Mouse (Mus musculus) monocyte, adult 5-6 weeks (primary cell): ENCODE results near the gene Nyap1. TPM values are rescaled to one million over a fixed set of nuclear protein-coding genes. Genes with fewer than 3 reads are reported as not detected.
"Not testable (repeated sequence)": the region's sequence is repeated elsewhere in the genome, so short reads cannot be mapped to it uniquely, and the experiment has no call there.

Experiments
- ATAC-seq: fragments of 153-309, 156-312 bp; replicated peaks from 2 replicates; pipeline ENCODE4 v1.8.0; 2017; ENCODE audit warnings: mild to moderate bottlenecking; ENCODE audit not compliant: low TSS enrichment, insufficient number of reproducible peaks, severe bottlenecking, poor library complexity, low FRiP score
- total RNA-seq: library from RNA; stranded (forward); fragments of 200-1000, 200-491, 200-594 nt; gene quantifications from 3 replicates; pipeline ENCODE4 v1.2.3, GENCODE M21; 2017

The Nyap1 gene
- total RNA-seq, 1 experiment from 2014 or later, result 0.19 TPM

GRCm38 (mm10) chr5:137775587-137776290 lies 34.3 kb upstream of the Nyap1 start:
- ATAC-seq, result no peak

- no peak for ATAC-seq
Measured at GRCm38 (mm10) chr5:137772755-137773154, 31.3 kb upstream of the Nyap1 start.

GRCm38 (mm10) chr5:137770709-137771108 lies 29.3 kb upstream of the Nyap1 start:
- peak; percentile 73 for ATAC-seq

- ATAC-seq, result no peak
Measured at GRCm38 (mm10) chr5:137768475-137768874, 27.1 kb upstream of the Nyap1 start.

- ATAC-seq, result no peak
Measured at GRCm38 (mm10) chr5:137766270-137766669, 24.9 kb upstream of the Nyap1 start.

GRCm38 (mm10) chr5:137764609-137765340 lies 23.4 kb upstream of the Nyap1 start:
- ATAC-seq, result no peak

GRCm38 (mm10) chr5:137759971-137760412 lies 18.6 kb upstream of the Nyap1 start:
- peak; percentile 62 for ATAC-seq

- ATAC-seq, result no peak
Measured at GRCm38 (mm10) chr5:137758921-137759534, 17.6 kb upstream of the Nyap1 start.

- ATAC-seq, result no peak
Measured at GRCm38 (mm10) chr5:137757887-137758286, 16.5 kb upstream of the Nyap1 start.

- ATAC-seq, result peak; percentile 74
Measured at GRCm38 (mm10) chr5:137756882-137757661, 15.7 kb upstream of the Nyap1 start.

GRCm38 (mm10) chr5:137756106-137756505 lies 14.7 kb upstream of the Nyap1 start:
- no peak for ATAC-seq

- ATAC-seq, result no peak
Measured at GRCm38 (mm10) chr5:137755425-137755824, 14.0 kb upstream of the Nyap1 start.

- no peak for ATAC-seq
Measured at GRCm38 (mm10) chr5:137753111-137753832, 11.9 kb upstream of the Nyap1 start.

GRCm38 (mm10) chr5:137751988-137752387 lies 10.6 kb upstream of the Nyap1 start:
- ATAC-seq, result no peak

- ATAC-seq, result no peak
Measured at GRCm38 (mm10) chr5:137751221-137751887, 9.9 kb upstream of the Nyap1 start.

- not testable (repeated sequence) for ATAC-seq
Measured at GRCm38 (mm10) chr5:137750212-137750611, 8.8 kb upstream of the Nyap1 start.

- no peak for ATAC-seq
Measured at GRCm38 (mm10) chr5:137749196-137749836, 7.9 kb upstream of the Nyap1 start.
